Mouse (Mus musculus): ENCODE measurements around the gene Klc2. TPM values are rescaled to one million over a fixed set of nuclear protein-coding genes. Genes with fewer than 3 reads are reported as not detected.

Gene Klc2
- polyA plus RNA-seq, 1 experiment from 2014 or later = 1.9 TPM

- ATAC-seq (ENCODE audit: low read depth) = no peak
- no peak within 1 kb of the TSS for H3K27ac ChIP-seq (ENCODE audit: low read length)
- H3K4me3 ChIP-seq (ENCODE audit: low read depth, low read length) = peak within 1 kb of the TSS; percentile 56
- H3K4me1 ChIP-seq (ENCODE audit: control insufficient read depth, low read depth, low read length) = peaks cover 21% of the 10 kb centered on the region
- H3K36me3 ChIP-seq (ENCODE audit: control insufficient read depth, insufficient read depth) = no peaks in the 10 kb centered on the region
- WGBS (ENCODE audit: insufficient replicate concordance) = 1% methylated on average over 64 of the region's 69 CpGs
- no peak within 1 kb of the TSS for H3K9ac ChIP-seq (ENCODE audit: low read depth, low read length)
- peak within 1 kb of the TSS; percentile 79 for H3K4me2 ChIP-seq (ENCODE audit: low read depth, low read length)
- peaks cover 67% of the 10 kb centered on the region for H3K27me3 ChIP-seq (ENCODE audit: control insufficient read depth, insufficient read depth, low read depth, low read length)
- H3K9me3 ChIP-seq (replicated peaks; ENCODE audit: control insufficient read depth, low read length) = no peaks in the 10 kb centered on the region
Measured at GRCm38 (mm10) chr19:5085145-5085863, 33.1 kb downstream of the Klc2 start, which contains the start of gene Tmem151a. Gene Tmem151a, minus strand, starts transcription at chr19:5085531.

GRCm38 (mm10) chr19:5084834-5085144, 33.6 kb downstream of the Klc2 start:
- H3K4me2 ChIP-seq (ENCODE audit: low read depth, low read length) = peak overlapping the region; percentile 79
- H3K36me3 ChIP-seq (ENCODE audit: control insufficient read depth, insufficient read depth) = no peaks in the 10 kb centered on the region
- H3K9me3 ChIP-seq (replicated peaks; ENCODE audit: control insufficient read depth, low read length) = no peaks in the 10 kb centered on the region
- no peak for ATAC-seq (ENCODE audit: low read depth)
- peaks cover 72% of the 10 kb centered on the region for H3K27me3 ChIP-seq (ENCODE audit: control insufficient read depth, insufficient read depth, low read depth, low read length)
- no peak overlapping the region for H3K9ac ChIP-seq (ENCODE audit: low read depth, low read length)
- WGBS (ENCODE audit: insufficient replicate concordance) = 4% methylated on average over 15 of the region's 15 CpGs
- no peak overlapping the region for H3K27ac ChIP-seq (ENCODE audit: low read length)
- H3K4me3 ChIP-seq (ENCODE audit: low read depth, low read length) = peak overlapping the region; percentile 56
- H3K4me1 ChIP-seq (ENCODE audit: control insufficient read depth, low read depth, low read length) = peaks cover 21% of the 10 kb centered on the region

DNA sequence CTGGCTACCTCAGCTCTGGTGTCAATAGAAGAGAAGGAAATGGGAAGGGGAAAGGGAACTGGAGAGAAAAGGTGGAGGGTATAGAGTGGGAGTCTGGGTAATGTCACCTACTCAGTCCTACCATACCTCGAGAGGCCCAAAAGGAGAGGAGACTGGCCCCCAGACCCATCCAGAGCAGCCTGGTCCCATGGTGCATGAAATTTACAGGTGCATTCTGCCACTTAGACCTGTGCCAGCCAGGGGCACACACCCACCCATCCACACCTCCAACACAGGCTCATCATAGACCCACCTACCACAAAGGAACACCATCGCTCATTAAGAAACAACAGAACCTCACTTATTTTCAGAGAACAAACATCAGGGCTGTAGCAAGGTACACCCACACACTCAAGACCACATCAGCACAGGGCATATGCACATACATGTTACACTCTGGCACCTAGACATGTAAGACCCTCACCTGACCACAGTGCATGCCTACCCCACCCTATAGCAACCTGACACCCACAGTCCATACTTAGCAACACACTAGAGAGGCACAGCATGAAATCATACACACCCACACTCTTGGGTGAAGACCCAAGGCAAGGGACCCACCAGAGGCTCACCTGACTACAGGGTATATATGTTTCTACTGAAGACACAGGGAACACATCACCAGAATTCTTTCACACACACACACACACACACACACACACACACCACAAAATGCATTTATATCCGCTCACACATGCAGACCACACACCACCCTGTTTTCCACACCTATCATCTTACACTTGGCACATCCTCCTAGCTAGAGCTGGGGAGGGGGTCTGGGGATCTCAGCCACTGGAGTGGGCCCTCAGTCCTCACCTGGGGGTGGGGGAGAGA, 34.2 kb downstream of the Klc2 start:
- no peak overlapping the region for H3K4me3 ChIP-seq (ENCODE audit: low read depth, low read length)
- H3K4me2 ChIP-seq (ENCODE audit: low read depth, low read length) = no peak overlapping the region
- no peak overlapping the region for H3K9ac ChIP-seq (ENCODE audit: low read depth, low read length)
- H3K27ac ChIP-seq (ENCODE audit: low read length) = no peak overlapping the region
- peaks cover 72% of the 10 kb centered on the region for H3K27me3 ChIP-seq (ENCODE audit: control insufficient read depth, insufficient read depth, low read depth, low read length)
- 53% methylated on average over 3 of the region's 3 CpGs for WGBS (ENCODE audit: insufficient replicate concordance)
- no peak for ATAC-seq (ENCODE audit: low read depth)
- H3K4me1 ChIP-seq (ENCODE audit: control insufficient read depth, low read depth, low read length) = peaks cover 18% of the 10 kb centered on the region
- H3K9me3 ChIP-seq (replicated peaks; ENCODE audit: control insufficient read depth, low read length) = no peaks in the 10 kb centered on the region
- H3K36me3 ChIP-seq (ENCODE audit: control insufficient read depth, insufficient read depth) = no peaks in the 10 kb centered on the region

DNA sequence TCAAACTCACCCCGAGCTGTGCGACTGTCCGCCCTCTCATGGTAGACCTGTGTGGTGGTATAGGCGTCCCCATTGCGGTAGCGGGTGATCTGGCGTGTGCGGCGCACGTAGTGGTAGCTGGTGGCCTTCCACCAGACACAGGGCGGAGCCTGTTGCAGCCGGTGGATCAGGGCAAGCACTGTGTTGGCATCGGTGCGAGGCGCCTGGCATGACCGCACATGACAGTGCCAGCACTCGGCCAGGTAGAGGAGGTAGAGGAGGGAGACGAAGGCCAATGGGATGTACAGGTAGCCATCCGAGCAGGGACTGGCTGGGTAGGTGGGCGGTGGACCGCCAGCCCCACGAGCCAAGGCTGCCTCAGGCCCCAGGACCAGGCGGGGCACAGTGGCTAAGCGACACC, 35.8 kb downstream of the Klc2 start:
- H3K36me3 ChIP-seq (ENCODE audit: control insufficient read depth, insufficient read depth) = no peaks in the 10 kb centered on the region
- H3K9me3 ChIP-seq (replicated peaks; ENCODE audit: control insufficient read depth, low read length) = no peaks in the 10 kb centered on the region
- no peak overlapping the region for H3K4me2 ChIP-seq (ENCODE audit: low read depth, low read length)
- 57% methylated on average over 24 of the region's 24 CpGs for WGBS (ENCODE audit: insufficient replicate concordance)
- no peak overlapping the region for H3K4me3 ChIP-seq (ENCODE audit: low read depth, low read length)
- ATAC-seq (ENCODE audit: low read depth) = no peak
- H3K9ac ChIP-seq (ENCODE audit: low read depth, low read length) = no peak overlapping the region
- no peak overlapping the region for H3K27ac ChIP-seq (ENCODE audit: low read length)
- H3K4me1 ChIP-seq (ENCODE audit: control insufficient read depth, low read depth, low read length) = peaks cover 10% of the 10 kb centered on the region
- H3K27me3 ChIP-seq (ENCODE audit: control insufficient read depth, insufficient read depth, low read depth, low read length) = peaks cover 72% of the 10 kb centered on the region

- H3K9me3 ChIP-seq (replicated peaks; ENCODE audit: control insufficient read depth, low read length) = no peaks in the 10 kb centered on the region
- H3K27ac ChIP-seq (ENCODE audit: low read length) = no peak overlapping the region
- H3K9ac ChIP-seq (ENCODE audit: low read depth, low read length) = no peak overlapping the region
- peaks cover 9% of the 10 kb centered on the region for H3K4me1 ChIP-seq (ENCODE audit: control insufficient read depth, low read depth, low read length)
- no peak overlapping the region for H3K4me3 ChIP-seq (ENCODE audit: low read depth, low read length)
- H3K4me2 ChIP-seq (ENCODE audit: low read depth, low read length) = no peak overlapping the region
- ATAC-seq (ENCODE audit: low read depth) = no peak
- H3K36me3 ChIP-seq (ENCODE audit: control insufficient read depth, insufficient read depth) = no peaks in the 10 kb centered on the region
- WGBS (ENCODE audit: insufficient replicate concordance) = 62% methylated on average over 18 of the region's 18 CpGs
- H3K27me3 ChIP-seq (ENCODE audit: control insufficient read depth, insufficient read depth, low read depth, low read length) = peaks cover 71% of the 10 kb centered on the region
Measured at GRCm38 (mm10) chr19:5082005-5082404, 36.4 kb downstream of the Klc2 start.

GRCm38 (mm10) chr19:5079279-5079678, 39.1 kb downstream of the Klc2 start:
- WGBS (ENCODE audit: insufficient replicate concordance) = 72% methylated on average over 1 of the region's 1 CpGs
- peaks cover 45% of the 10 kb centered on the region for H3K27me3 ChIP-seq (ENCODE audit: control insufficient read depth, insufficient read depth, low read depth, low read length)
- no peak for ATAC-seq (ENCODE audit: low read depth)
- H3K27ac ChIP-seq (ENCODE audit: low read length) = no peak overlapping the region
- H3K4me2 ChIP-seq (ENCODE audit: low read depth, low read length) = no peak overlapping the region
- no peaks in the 10 kb centered on the region for H3K9me3 ChIP-seq (replicated peaks; ENCODE audit: control insufficient read depth, low read length)
- no peak overlapping the region for H3K9ac ChIP-seq (ENCODE audit: low read depth, low read length)
- H3K4me1 ChIP-seq (ENCODE audit: control insufficient read depth, low read depth, low read length) = no peaks in the 10 kb centered on the region
- no peaks in the 10 kb centered on the region for H3K36me3 ChIP-seq (ENCODE audit: control insufficient read depth, insufficient read depth)
- H3K4me3 ChIP-seq (ENCODE audit: low read depth, low read length) = no peak overlapping the region

DNA sequence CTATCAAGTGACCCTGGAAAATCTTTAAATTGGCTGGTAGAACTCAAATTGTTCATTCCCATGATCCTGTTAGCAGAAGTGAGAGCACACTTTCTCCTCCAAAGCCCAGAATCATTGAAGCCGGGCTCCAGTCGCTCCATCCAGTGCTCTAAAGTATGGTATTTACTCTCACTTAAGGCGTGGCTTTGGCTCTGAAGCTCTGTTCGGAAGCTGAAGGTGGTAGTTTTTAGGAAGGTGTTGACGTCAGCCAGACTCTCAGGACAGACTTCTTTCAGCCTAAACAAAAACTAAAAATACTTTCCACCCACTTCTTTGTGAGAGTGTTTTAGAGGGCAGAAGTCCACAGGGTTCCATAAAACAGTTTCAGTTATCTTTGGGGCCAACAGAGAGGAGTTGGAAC, 44.8 kb downstream of the Klc2 start:
- Histone ChIP-seq H3K27me3 (ENCODE audit: control insufficient read depth, insufficient read depth, low read depth, low read length) (peaks cover 30% of the 10 kb centered on the region), H3K9me3 (replicated peaks; ENCODE audit: control insufficient read depth, low read length) (no peaks in the 10 kb centered on the region), H3K27ac (ENCODE audit: low read length) (no peak overlapping the region), H3K4me3 (ENCODE audit: low read depth, low read length) (no peak overlapping the region), H3K9ac (ENCODE audit: low read depth, low read length) (no peak overlapping the region), H3K36me3 (ENCODE audit: control insufficient read depth, insufficient read depth) (no peaks in the 10 kb centered on the region), H3K4me1 (ENCODE audit: control insufficient read depth, low read depth, low read length) (peaks cover 25% of the 10 kb centered on the region), H3K4me2 (ENCODE audit: low read depth, low read length) (no peak overlapping the region)
- 32% methylated on average over 5 of the region's 5 CpGs for WGBS (ENCODE audit: insufficient replicate concordance)
- ATAC-seq (ENCODE audit: low read depth) = no peak

- H3K9me3 ChIP-seq (replicated peaks; ENCODE audit: control insufficient read depth, low read length) = no peaks in the 10 kb centered on the region
- H3K4me2 ChIP-seq (ENCODE audit: low read depth, low read length) = peak overlapping the region; percentile 86
- no peak overlapping the region for H3K9ac ChIP-seq (ENCODE audit: low read depth, low read length)
- H3K27ac ChIP-seq (ENCODE audit: low read length) = no peak overlapping the region
- H3K4me3 ChIP-seq (ENCODE audit: low read depth, low read length) = peak overlapping the region; percentile 59
- WGBS (ENCODE audit: insufficient replicate concordance) = 1% methylated on average over 15 of the region's 15 CpGs
- peaks cover 30% of the 10 kb centered on the region for H3K4me1 ChIP-seq (ENCODE audit: control insufficient read depth, low read depth, low read length)
- H3K27me3 ChIP-seq (ENCODE audit: control insufficient read depth, insufficient read depth, low read depth, low read length) = peaks cover 35% of the 10 kb centered on the region
- ATAC-seq (ENCODE audit: low read depth) = no peak
- no peaks in the 10 kb centered on the region for H3K36me3 ChIP-seq (ENCODE audit: control insufficient read depth, insufficient read depth)
Measured at GRCm38 (mm10) chr19:5073028-5073427, 45.3 kb downstream of the Klc2 start.
